Mouse (Mus musculus) thymus, postnatal 25 days (tissue): ENCODE measurements around the gene Iars2.

ENCODE experiments used
- DNase-seq: peaks from one replicate; pipeline ENCODE4 v3.0.0; 2022

Iars2 gene

DNA sequence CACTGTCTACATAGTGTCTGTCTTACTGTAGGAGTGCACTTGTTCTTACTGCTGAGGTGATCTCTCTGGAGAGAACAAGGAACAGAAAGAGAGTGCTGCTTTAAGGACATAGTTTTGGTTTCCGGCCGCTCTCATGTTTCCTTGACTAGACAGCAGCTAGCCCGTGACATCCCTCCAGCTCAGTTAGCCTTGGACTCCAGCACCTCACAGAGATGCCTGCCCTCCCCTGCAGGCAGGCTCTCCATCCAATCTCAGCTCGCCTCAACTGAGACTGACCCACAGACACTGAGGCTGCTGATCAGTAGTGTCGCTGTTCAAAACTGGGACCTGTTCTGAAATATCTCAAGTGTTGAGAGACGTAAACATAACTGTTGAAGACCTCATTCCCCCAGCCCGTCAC lies 53.2 kb downstream of the Iars2 start:
- no peak for DNase-seq

DNA sequence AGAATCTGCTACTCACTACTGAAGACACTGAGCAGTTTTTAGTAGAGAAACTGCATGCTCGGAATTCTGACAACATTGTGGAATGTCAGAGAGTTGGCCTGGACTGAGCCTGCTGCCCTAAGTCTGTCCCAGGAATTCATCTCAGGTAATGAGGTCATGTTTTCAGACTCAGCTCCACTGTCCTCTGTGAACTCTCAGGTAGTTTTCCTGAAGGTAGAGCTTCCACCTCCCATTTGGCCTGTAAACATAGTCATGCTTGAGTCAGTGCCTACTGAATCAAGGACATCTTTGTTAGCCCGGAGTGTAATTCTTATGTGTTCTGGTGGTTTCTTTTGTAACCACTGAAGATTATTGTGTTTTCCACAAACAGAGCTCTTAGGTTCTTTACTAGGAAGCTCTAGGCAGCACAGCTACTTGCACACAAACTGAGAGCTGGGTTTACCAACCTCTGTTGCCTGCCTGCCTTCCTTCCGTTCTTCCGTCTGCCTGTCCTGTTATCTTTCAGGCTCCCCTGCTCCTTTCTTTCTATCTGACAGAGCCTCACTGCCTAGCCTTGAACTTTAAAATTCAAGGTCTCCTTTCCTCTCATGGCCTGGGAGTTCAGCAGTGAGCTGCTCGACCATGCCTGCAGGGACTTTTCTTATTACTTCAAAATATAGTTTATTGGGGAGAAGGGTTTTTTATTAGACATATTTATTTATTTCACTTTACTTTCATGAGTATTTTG lies 54.2 kb downstream of the Iars2 start:
- no peak for DNase-seq

GRCm38 (mm10) chr1:185271373-185271772 lies 57.8 kb downstream of the Iars2 start:
- DNase-seq: no peak

DNA sequence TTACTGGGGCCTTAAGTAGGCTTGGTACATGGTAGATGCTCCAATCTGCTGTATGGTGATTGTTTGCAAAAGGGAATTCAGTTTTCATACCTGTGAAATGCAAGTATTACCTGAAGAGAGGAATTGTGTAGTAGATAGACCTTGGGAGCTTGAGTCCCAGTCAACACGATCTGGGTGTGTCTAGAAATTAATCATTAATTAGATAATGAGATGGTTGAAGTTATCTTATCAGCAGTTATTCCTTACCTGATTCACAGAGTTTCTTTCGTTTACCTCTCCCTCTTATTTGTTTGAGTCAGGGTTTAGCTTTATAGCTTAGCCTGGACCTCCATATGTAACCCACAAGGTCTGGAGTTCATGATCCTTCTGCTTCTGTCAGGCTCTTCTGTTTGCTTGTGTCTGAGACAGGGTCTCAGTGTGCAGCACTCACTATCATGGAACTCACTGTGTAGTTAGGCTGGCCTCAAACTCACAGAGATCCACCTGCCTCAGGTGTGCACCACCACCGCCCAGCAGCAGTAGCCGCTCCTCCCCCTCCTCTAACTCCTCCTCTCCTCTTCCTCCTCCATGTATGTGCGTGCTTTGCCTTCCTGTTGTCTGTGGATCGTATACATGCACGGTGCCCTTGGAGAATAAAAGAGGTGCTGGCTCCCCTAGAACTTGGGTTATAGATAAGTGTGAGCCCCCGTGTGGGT lies 58.6 kb downstream of the Iars2 start:
- DNase-seq: no peak

- DNase-seq: no peak
Measured at GRCm38 (mm10) chr1:185268675-185269074, 60.5 kb downstream of the Iars2 start.

DNA sequence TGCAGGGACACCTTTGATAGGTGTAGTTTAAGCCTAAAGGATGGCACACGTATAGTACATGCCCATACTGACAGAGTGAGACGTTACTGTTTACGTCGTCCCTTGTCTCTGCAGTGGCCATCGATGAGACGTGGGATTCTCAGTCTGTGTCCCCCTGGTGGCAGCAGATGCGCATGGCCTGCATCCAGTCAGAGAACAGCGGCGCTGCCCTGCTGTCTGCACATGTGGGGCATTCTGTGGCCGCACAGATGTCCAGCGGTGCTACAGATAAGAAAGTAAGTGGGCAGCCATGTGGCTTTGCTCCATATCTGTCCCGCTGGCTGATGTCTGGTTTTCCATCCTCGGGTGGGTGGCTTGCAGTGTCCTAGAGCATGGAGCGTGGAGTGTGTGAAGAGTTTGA lies 66.6 kb downstream of the Iars2 start:
- DNase-seq: no peak

- DNase-seq: no peak
Measured at GRCm38 (mm10) chr1:185256753-185257152, 72.4 kb downstream of the Iars2 start.

- no peak for DNase-seq
Measured at GRCm38 (mm10) chr1:185255336-185255735, 73.9 kb downstream of the Iars2 start.

- no peak for DNase-seq
Measured at GRCm38 (mm10) chr1:185253140-185253892, 75.9 kb downstream of the Iars2 start.

DNA sequence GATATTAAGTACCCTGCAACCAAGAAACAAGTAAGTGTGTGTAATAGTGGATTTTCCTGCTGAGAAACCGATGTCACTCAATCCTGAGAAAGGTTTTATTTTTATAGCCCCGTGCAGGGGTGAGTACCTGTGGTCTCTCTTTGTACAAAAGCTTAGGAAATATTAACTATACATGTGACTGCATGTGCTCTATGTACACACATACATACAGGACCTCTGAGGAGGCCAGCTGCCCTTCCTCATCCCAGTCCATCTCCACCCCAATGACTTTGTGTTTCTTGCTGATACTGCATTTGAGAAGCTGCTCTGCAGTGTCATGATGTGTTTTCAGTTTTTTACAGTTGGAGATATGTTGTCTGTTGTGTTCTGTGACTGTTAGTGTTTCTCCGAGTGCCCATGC lies 76.8 kb downstream of the Iars2 start:
- no peak for DNase-seq

- no peak for DNase-seq
Measured at GRCm38 (mm10) chr1:185248728-185249127, 80.5 kb downstream of the Iars2 start.

GRCm38 (mm10) chr1:185247429-185248085 lies 81.6 kb downstream of the Iars2 start:
- DNase-seq: no peak

- DNase-seq: no peak
Measured at GRCm38 (mm10) chr1:185245456-185245855, 83.7 kb downstream of the Iars2 start.

GRCm38 (mm10) chr1:185243013-185243412 lies 86.2 kb downstream of the Iars2 start:
- no peak for DNase-seq

GRCm38 (mm10) chr1:185236530-185236929 lies 92.7 kb downstream of the Iars2 start:
- DNase-seq: no peak

- no peak for DNase-seq
Measured at GRCm38 (mm10) chr1:185235837-185236236, 93.4 kb downstream of the Iars2 start.
